Mouse (Mus musculus) heart, embryonic 15.5 days (tissue): ENCODE results near the gene Kmt2d. TPM values are rescaled to one million over a fixed set of nuclear protein-coding genes. Genes with fewer than 3 reads are reported as not detected.
"Not testable (repeated sequence)": the region's sequence is repeated elsewhere in the genome, so short reads cannot be mapped to it uniquely, and the experiment has no call there.

Experiments used
- ATAC-seq: fragments of 200-750 bp; cut with Nextera tagmentation; replicated peaks from 2 replicates; pipeline ENCODE4 v1.8.0; 2017; ENCODE audit warnings: low read depth, moderate TSS enrichment; ENCODE audit not compliant: insufficient number of reproducible peaks, insufficient read depth, low FRiP score
- H3K27ac ChIP-seq: fragments of 300-500 bp; sonication (generic); 2 replicates; pipeline ENCODE4 v1.5.1; 2015; ENCODE audit warnings: mild to moderate bottlenecking, inconsistent platforms
- H3K27me3 ChIP-seq: fragments of 300-500 bp; sonication (generic); 2 replicates; pipeline ENCODE4 v1.6.1; 2015; ENCODE audit warnings: inconsistent platforms
- H3K36me3 ChIP-seq: fragments of 300-500 bp; sonication (generic); 2 replicates; pipeline ENCODE4 v1.6.1; 2015; ENCODE audit warnings: mild to moderate bottlenecking, inconsistent platforms
- H3K4me1 ChIP-seq: fragments of 300-500 bp; sonication (generic); replicated peaks from 2 replicates; pipeline ENCODE4 v1.6.1; 2015; ENCODE audit warnings: inconsistent platforms
- H3K4me2 ChIP-seq: fragments of 300-500 bp; sonication (generic); 2 replicates; pipeline ENCODE4 v1.6.1; 2015; ENCODE audit warnings: inconsistent platforms, mild to moderate bottlenecking, moderate library complexity
- H3K4me3 ChIP-seq: fragments of 300-500 bp; sonication (generic); 2 replicates; pipeline ENCODE4 v1.5.1; 2015; ENCODE audit warnings: mild to moderate bottlenecking, inconsistent platforms
- H3K9ac ChIP-seq: fragments of 300-500 bp; sonication (generic); 2 replicates; pipeline ENCODE4 v1.6.1; 2015; ENCODE audit warnings: mild to moderate bottlenecking, inconsistent platforms
- H3K9me3 ChIP-seq: fragments of 300-500 bp; sonication (generic); replicated peaks from 2 replicates; pipeline ENCODE4 v1.6.1; 2016; ENCODE audit warnings: inconsistent platforms
- WGBS: fragments of 180-500 bp; shearing (Covaris S2); methylation state at CpG from one replicate; pipeline ENCODE4 v1.1.7; 2015; ENCODE audit warnings: mixed read lengths; 5-methylcytosine and 5-hydroxymethylcytosine counted together
- polyA plus RNA-seq: library from polyadenylated mRNA; unstranded; fragments of >200 nt; fragmentation: Nextera tagmentation; extraction: Ambion mirVana; gene quantifications from 2 replicates; pipeline ENCODE4 v1.2.1, GENCODE M21; 2015

Kmt2d gene
- polyA plus RNA-seq, 1 experiment from 2014 or later: 7.6 TPM

- no peak overlapping the region for H3K4me2 ChIP-seq
- 43% methylated on average over 10 of the region's 10 CpGs for WGBS
- H3K27ac ChIP-seq: peak overlapping the region; percentile 73
- H3K4me3 ChIP-seq: no peak overlapping the region
- no peak overlapping the region for H3K9ac ChIP-seq
- no peak for ATAC-seq
- H3K4me1 ChIP-seq: peaks cover 8% of the 10 kb centered on the region
- H3K27me3 ChIP-seq: no peaks in the 10 kb centered on the region
- H3K9me3 ChIP-seq: no peaks in the 10 kb centered on the region
- H3K36me3 ChIP-seq: peaks cover 38% of the 10 kb centered on the region
Measured at GRCm38 (mm10) chr15:98821403-98821802, 49.6 kb downstream of the Kmt2d start.

DNA sequence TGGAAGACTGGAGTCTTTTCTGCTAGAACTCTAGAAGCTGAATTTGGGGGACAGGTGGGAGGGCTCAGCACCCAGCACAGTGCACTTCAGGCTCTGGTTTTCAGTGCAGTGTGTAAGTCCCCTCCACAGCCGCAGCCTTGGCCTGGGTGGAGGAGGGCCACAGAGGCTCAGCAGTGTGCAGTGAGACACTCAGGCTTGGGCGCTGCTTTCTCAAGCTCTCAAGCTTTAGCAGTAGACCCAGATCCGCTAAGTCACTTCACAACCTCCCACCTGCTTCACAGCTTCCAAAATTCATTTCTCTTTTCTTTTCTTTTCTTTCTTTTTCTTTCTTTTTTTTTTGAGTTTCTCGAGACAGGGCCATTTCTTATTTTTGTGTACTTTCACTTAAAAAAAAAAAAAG lies 50.1 kb downstream of the Kmt2d start:
- Histone ChIP-seq H3K27ac (peak overlapping the region; percentile 73), H3K9ac (no peak overlapping the region), H3K9me3 (no peaks in the 10 kb centered on the region), H3K27me3 (no peaks in the 10 kb centered on the region), H3K4me2 (no peak overlapping the region), H3K36me3 (peaks cover 40% of the 10 kb centered on the region), H3K4me3 (no peak overlapping the region), H3K4me1 (peaks cover 8% of the 10 kb centered on the region)
- ATAC-seq: no peak
- 72% methylated on average over 4 of the region's 4 CpGs for WGBS

DNA sequence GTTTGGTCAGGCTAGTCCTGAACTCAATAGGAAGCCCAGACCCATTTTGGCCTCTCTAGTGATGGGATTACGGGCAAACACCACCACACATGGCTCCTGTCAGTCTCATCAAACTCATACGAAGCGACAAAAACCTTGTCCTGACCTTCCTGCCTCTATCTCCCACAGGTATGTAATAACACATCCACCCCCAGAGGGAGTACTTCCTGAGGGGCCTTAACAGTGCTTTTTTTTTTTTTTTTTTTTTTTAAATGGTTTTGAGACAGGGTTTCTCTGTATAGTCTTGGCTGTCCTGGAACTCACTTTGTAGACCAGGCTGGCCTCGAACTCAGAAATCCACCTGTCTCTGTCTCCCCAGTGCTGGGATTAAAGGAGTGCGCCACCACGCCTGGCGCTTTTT lies 52.8 kb downstream of the Kmt2d start:
- peaks cover 8% of the 10 kb centered on the region for H3K4me1 ChIP-seq
- no peak for ATAC-seq
- H3K4me2 ChIP-seq: no peak overlapping the region
- H3K9me3 ChIP-seq: no peaks in the 10 kb centered on the region
- no peaks in the 10 kb centered on the region for H3K27me3 ChIP-seq
- no peak overlapping the region for H3K9ac ChIP-seq
- WGBS: 88% methylated on average over 7 of the region's 7 CpGs
- peaks cover 45% of the 10 kb centered on the region for H3K36me3 ChIP-seq
- H3K4me3 ChIP-seq: no peak overlapping the region
- H3K27ac ChIP-seq: no peak overlapping the region

DNA sequence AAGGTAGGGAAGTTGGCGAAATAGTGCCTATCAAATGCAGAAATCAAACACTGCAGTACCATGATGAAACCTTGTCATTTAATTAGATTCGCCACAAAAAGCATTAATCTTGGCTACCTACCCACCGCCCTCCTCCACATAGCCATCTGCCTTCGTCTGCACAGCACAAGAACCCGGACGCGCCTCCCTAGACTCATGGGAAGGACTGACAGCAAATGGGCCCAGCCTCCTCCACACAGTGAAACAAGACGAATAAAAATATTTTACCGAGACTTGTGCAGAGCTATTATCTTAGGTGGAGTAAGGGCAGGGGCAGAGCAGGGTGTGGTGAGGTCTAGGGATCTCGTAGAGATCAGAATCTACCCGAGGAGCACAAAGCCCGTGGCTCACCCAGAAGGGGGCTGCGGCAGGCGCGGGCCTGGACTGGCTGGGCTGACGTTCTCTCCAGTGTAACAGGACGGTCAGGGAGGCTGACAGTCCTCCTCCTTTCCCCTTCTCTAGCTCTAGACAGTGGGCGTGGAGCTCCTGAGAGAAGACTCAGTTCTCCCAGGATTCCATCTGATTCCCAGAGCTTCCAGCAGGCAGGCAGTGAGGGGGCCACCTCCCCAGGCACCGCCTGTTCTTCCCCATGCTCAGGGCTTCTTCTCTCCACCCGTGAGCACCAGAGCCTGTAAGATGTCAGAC lies 58.1 kb downstream of the Kmt2d start:
- Histone ChIP-seq H3K9me3 (no peaks in the 10 kb centered on the region), H3K27ac (no peak overlapping the region), H3K4me3 (no peak overlapping the region), H3K4me2 (no peak overlapping the region), H3K27me3 (peaks cover 20% of the 10 kb centered on the region), H3K36me3 (peaks cover 42% of the 10 kb centered on the region), H3K9ac (no peak overlapping the region), H3K4me1 (peaks cover 20% of the 10 kb centered on the region)
- 84% methylated on average over 20 of the region's 20 CpGs for WGBS
- no peak for ATAC-seq

DNA sequence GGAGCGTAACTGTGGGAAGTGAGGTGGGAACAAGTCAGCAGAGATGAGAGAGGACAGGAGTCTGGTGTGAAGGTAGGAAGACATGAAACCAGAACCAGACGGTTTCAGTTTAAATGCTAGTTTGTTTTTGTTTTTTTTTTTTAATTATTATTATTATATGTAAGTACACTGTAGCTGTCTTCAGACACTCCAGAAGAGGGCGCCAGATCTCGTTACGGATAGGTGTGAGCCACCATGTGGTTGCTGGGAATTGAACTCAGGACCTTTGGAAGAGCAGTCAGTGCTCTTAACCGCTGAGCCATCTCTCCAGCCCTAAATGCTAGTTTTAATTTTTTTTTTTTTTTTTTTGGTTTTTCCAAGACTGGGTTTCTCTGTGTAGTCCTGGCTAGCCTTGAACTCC lies 60.8 kb downstream of the Kmt2d start:
- Histone ChIP-seq H3K36me3 (peaks cover 27% of the 10 kb centered on the region), H3K27me3 (peaks cover 45% of the 10 kb centered on the region), H3K4me1 (peaks cover 46% of the 10 kb centered on the region)
- H3K27ac ChIP-seq, H3K4me2 ChIP-seq, ATAC-seq, H3K9me3 ChIP-seq, H3K9ac ChIP-seq, H3K4me3 ChIP-seq: not testable (repeated sequence)
- 70% methylated on average over 6 of the region's 6 CpGs for WGBS

DNA sequence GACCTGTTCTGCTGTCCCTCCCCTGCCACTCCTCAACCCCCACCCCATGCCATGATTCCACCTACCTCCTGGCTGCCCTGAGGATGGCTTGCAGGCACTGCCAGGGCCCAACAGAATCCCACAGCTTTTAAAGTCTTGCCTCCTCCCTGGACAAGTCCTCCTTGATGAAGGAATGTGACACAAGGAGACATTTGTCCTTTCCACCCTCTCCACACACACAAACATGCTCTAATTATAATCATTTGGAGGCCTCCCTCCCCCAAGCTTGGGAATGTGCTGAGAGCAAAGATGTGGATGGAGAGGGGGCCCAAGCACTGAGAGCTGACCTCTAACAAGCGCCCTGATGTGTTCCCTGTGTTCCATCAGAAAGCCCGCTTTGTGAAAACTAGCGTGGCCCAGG lies 61.6 kb downstream of the Kmt2d start, which contains the start of gene Ddn:
Gene Ddn, minus strand, starts transcription at position 101 of the 400 bp plus-strand sequence.
- Histone ChIP-seq H3K4me3 (peak within 1 kb of the TSS; percentile 49), H3K36me3 (peaks cover 22% of the 10 kb centered on the region), H3K27me3 (peaks cover 53% of the 10 kb centered on the region), H3K9me3 (no peaks in the 10 kb centered on the region), H3K4me2 (peak within 1 kb of the TSS; percentile 95), H3K4me1 (peaks cover 54% of the 10 kb centered on the region), H3K27ac (no peak within 1 kb of the TSS), H3K9ac (no peak within 1 kb of the TSS; the same call in 1 of the 2 replicates)
- WGBS: 21% methylated on average over 3 of the region's 3 CpGs
- no peak for ATAC-seq

DNA sequence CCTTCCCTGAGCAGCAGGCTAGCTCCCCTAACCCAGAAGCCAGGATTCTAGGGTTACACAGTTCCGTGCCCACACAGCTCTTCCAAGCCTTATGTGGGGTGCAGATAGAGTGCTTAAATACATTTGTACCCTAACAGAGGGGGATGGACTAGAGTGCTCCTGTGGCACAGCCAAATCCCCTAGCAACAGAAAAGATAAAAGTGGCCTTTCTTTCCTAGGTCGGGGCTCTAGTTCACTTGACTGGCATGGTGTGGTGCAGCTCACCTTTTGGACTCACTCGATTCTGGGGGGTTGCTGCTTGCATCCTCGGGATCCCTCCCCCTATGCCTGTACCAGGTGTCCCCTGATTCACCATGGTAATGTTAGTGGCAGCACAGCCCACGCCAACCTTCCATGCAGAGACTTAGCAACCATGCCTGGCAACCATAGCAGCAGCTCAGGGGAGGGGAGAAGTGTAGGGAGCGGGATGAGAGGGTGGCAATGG lies 62.3 kb downstream of the Kmt2d start:
- peaks cover 15% of the 10 kb centered on the region for H3K36me3 ChIP-seq
- H3K4me2 ChIP-seq: peak overlapping the region; percentile 95
- ATAC-seq: no peak
- WGBS: 15% methylated on average over 6 of the region's 6 CpGs
- H3K4me1 ChIP-seq: peaks cover 60% of the 10 kb centered on the region
- H3K27ac ChIP-seq: no peak overlapping the region
- H3K9ac ChIP-seq: no peak overlapping the region; the same call in 1 of the 2 replicates
- H3K4me3 ChIP-seq: peak overlapping the region; percentile 49
- H3K27me3 ChIP-seq: peaks cover 59% of the 10 kb centered on the region
- no peaks in the 10 kb centered on the region for H3K9me3 ChIP-seq

DNA sequence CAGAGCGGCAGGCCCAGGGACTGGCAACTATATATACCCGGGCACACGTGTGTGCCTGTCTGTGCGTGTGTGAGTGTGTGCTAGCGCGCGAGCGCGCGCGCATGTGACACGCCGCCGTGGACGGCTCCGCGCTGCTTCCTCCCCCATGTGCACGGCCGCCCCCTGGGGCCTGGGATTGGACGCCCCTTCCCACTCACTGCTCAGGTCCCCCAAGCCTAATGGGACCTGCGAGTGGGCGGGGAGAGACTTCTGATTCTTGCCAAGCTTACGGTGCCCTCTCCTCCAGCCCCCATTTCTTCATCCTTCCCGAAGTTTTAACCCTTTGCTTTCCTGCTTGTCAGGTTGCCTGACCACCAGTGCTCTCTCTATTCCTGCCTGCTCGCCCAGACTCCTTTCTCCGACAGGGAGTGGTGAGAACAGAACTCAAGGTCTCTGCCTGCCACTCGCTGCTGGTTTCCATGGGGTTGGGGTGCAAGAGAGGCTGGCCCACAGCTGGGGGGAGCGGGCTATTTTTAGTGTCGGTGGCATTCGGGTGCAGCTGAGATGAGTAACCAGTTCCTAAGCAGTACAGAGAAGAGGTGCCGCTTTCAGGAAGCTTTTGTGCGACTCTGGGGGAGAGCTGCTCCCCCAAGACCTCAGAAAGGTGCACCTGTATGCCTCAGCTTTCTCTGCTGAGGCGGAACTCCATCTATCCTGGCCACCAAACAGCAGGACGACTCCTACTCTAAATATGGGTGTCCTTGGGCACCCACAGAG lies 62.9 kb downstream of the Kmt2d start:
- ATAC-seq: 0 out of 2 replicates have a peak, but pooled peaks have one; percentile 13
- H3K4me3 ChIP-seq: peak overlapping the region; percentile 49
- no peaks in the 10 kb centered on the region for H3K9me3 ChIP-seq
- no peak overlapping the region for H3K27ac ChIP-seq
- H3K9ac ChIP-seq: peak overlapping the region; percentile 39
- peak overlapping the region; percentile 95 for H3K4me2 ChIP-seq
- WGBS: under 1% methylated on average over 34 of the region's 34 CpGs
- H3K36me3 ChIP-seq: peaks cover 9% of the 10 kb centered on the region
- peaks cover 65% of the 10 kb centered on the region for H3K27me3 ChIP-seq
- peaks cover 66% of the 10 kb centered on the region for H3K4me1 ChIP-seq

DNA sequence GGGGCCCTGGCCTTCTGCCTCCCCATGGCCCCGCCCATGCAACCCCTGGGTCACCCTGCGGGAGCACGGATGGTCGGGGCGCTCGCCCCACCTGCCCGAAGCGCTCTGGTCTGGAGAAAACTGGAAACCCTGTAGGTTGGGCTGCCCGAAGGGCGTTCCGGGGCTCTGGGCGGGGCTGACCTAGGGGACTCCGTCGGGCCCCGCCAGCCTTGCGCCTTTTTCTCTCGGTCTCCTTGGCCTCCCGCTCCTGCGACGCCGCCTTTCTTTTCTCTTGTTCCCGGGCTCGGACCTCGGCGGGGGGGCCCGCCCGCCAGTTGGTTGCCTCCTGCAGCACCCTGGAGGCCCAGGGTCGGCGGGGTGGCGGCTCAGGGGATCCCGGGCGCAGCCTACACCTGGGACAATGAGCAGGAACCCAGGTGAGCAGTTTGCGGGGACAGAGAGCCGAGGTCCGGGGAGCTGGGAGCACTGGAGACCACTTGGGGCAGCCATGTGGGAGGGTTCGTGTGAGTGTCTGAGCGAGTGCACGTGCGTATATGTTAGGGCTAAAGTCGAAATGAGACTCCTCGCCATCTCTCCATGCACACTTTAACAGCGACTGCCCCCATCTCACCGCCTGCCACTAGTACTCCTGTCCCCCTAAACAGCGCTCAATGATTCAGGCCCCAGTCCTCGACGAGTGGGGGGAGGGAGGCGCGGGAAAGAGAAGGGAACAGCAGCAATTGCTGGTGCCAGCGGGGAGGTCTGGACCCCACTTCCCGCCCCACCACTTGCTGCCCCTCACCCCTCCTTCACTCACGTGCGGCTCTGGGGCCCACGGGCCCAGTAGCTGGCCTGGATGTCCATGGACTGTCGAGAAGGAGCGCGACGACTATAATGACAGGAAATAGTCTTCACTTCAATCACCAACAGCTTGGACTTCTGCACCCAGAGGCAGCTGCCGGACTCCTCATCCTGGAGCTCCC lies 63.9 kb downstream of the Kmt2d start:
- Histone ChIP-seq H3K4me2 (peak overlapping the region; percentile 95), H3K27ac (no peak overlapping the region), H3K9ac (peak overlapping the region; percentile 39; the same call in 1 of the 2 replicates), H3K9me3 (no peaks in the 10 kb centered on the region), H3K4me3 (peak overlapping the region; percentile 49), H3K4me1 (peaks cover 68% of the 10 kb centered on the region), H3K27me3 (peaks cover 75% of the 10 kb centered on the region), H3K36me3 (peaks cover 6% of the 10 kb centered on the region; the same call in 1 of the 2 replicates)
- WGBS: 2% methylated on average over 56 of the region's 58 CpGs
- ATAC-seq: no peak

- peak overlapping the region; percentile 59 for H3K4me3 ChIP-seq
- no peak overlapping the region for H3K9ac ChIP-seq
- H3K4me1 ChIP-seq: peaks cover 68% of the 10 kb centered on the region
Measured at GRCm38 (mm10) chr15:98806071-98806808, 64.8 kb downstream of the Kmt2d start.

More at GRCm38 (mm10) chr15:98806071-98806808, 64.8 kb downstream of the Kmt2d start:
- ATAC-seq: no peak
- no peaks in the 10 kb centered on the region for H3K9me3 ChIP-seq
- peaks cover 84% of the 10 kb centered on the region for H3K27me3 ChIP-seq
- WGBS: 15% methylated on average over 30 of the region's 30 CpGs
- peaks cover 1% of the 10 kb centered on the region; the same call in 1 of the 2 replicates for H3K36me3 ChIP-seq
- H3K4me2 ChIP-seq: peak overlapping the region; percentile 95
- H3K27ac ChIP-seq: no peak overlapping the region
